Mouse (Mus musculus): ENCODE measurements around the gene Shisa7. TPM values are rescaled to one million over a fixed set of nuclear protein-coding genes. Genes with fewer than 3 reads are reported as not detected.
"Not testable (repeated sequence)": the region's sequence is repeated elsewhere in the genome, so short reads cannot be mapped to it uniquely, and the experiment has no call there.

Gene Shisa7
- polyA plus RNA-seq, 1 experiment: 14.1 TPM

- no peak for DNase-seq
- Histone ChIP-seq H3K4me1 (ENCODE audit: control insufficient read depth, insufficient read depth, low read length) (peaks cover 33% of the 10 kb centered on the region), H3K27me3 (replicated peaks; ENCODE audit: control insufficient read depth, insufficient read depth, low read length) (no peaks in the 10 kb centered on the region), H3K36me3 (ENCODE audit: control insufficient read depth, insufficient read depth, low read length) (no peaks in the 10 kb centered on the region), H3K4me3 (ENCODE audit: insufficient read depth, low read depth, low read length) (peak overlapping the region; percentile 70), H3K27ac (ENCODE audit: insufficient read depth, low read depth, low read length) (peak overlapping the region; percentile 81)
- WGBS: 29% methylated on average over 10 of the region's 10 CpGs
- TF ChIP-seq POLR2A (IDR thresholded peaks at IDR 0.05; ENCODE audit: low read depth, low read length): no peak
- no peak for TF ChIP-seq CTCF (conservative IDR thresholded peaks at IDR 0.05; ENCODE audit: insufficient read depth, insufficient read length, low read depth, low read length)
Measured at GRCm38 (mm10) chr7:4866631-4867180, 22.2 kb upstream of the Shisa7 start.

DNA sequence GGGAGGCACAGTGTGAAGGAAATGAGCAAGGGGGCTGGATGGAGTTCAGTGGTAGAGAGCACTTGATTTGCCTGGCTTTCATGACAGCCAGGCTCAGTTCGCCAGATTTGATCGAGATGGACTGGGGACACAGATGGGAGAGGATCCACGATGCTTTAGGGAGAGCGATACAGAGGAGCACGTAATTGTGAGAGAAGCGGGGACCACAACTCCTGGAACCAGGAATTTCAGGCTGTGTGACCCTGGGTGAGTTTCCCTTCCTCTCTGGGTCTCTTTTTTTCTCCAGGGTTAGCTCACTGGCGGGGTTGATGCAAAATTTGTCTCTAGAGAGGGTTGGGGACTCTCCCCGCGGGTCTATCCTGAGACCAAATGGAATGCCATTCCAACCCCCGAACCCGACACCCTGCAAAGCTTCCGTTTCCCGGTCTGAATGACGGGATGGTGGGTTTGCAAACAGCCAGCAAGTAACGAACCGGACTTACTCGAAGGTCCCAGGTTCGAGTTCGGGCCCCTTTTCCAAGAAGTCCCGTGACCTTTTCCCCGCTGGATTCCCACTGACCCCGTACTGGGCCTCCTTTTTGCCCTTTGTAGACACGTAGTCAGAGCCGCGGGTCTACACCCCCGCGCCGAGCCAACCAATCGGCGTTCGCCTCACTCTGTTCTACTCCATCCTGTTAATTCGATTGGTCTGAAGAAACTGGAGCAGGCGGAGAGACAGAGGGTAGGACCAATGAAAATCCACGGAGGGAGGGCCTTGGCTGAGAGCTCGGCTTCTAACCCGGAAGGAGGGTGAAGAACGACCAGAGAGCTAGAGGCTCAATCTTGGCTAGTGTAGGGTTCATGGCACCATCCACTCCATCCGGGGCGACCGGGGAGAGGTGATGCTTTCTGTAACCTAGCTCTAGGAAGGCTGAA lies 21.3 kb upstream of the Shisa7 start:
- DNase-seq: peak; percentile 99
- WGBS: 5% methylated on average over 40 of the region's 40 CpGs
- H3K27ac ChIP-seq (ENCODE audit: insufficient read depth, low read depth, low read length): peak overlapping the region; percentile 87
- H3K4me3 ChIP-seq (ENCODE audit: insufficient read depth, low read depth, low read length): peak overlapping the region; percentile 70
- H3K36me3 ChIP-seq (ENCODE audit: control insufficient read depth, insufficient read depth, low read length): no peaks in the 10 kb centered on the region
- H3K27me3 ChIP-seq (replicated peaks; ENCODE audit: control insufficient read depth, insufficient read depth, low read length): no peaks in the 10 kb centered on the region
- TF ChIP-seq CTCF (conservative IDR thresholded peaks at IDR 0.05; ENCODE audit: insufficient read depth, insufficient read length, low read depth, low read length): no peak
- peak; percentile 92 for TF ChIP-seq POLR2A (IDR thresholded peaks at IDR 0.05; ENCODE audit: low read depth, low read length)
- H3K4me1 ChIP-seq (ENCODE audit: control insufficient read depth, insufficient read depth, low read length): peaks cover 33% of the 10 kb centered on the region

DNA sequence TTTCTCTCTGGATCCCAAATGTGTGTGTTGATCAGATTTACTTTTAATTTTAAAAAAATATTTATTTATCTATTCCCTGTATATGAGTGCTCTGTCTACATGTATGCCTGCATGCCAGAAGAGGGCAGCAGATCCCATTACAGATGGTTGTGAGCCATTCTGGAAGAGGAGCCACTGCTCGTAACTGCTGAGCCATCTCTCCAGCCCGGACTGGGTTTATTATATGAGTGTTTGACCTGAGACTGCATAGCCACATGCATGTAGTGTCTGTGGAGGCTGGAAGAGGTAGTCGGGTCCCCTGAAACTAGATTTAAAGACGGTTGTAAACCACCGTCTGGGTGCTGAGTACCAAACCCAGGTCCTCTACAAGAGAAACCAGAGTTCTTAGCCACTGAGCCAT lies 20.6 kb upstream of the Shisa7 start:
- Histone ChIP-seq H3K4me3 (ENCODE audit: insufficient read depth, low read depth, low read length) (peak overlapping the region; percentile 65), H3K27ac (ENCODE audit: insufficient read depth, low read depth, low read length) (peak overlapping the region; percentile 87), H3K36me3 (ENCODE audit: control insufficient read depth, insufficient read depth, low read length) (no peaks in the 10 kb centered on the region), H3K27me3 (replicated peaks; ENCODE audit: control insufficient read depth, insufficient read depth, low read length) (no peaks in the 10 kb centered on the region), H3K4me1 (ENCODE audit: control insufficient read depth, insufficient read depth, low read length) (peaks cover 40% of the 10 kb centered on the region)
- DNase-seq: peak; percentile 80
- WGBS: 62% methylated on average over 5 of the region's 5 CpGs
- TF ChIP-seq POLR2A (IDR thresholded peaks at IDR 0.05; ENCODE audit: low read depth, low read length): no peak
- TF ChIP-seq CTCF (conservative IDR thresholded peaks at IDR 0.05; ENCODE audit: insufficient read depth, insufficient read length, low read depth, low read length): peak; percentile 58

DNA sequence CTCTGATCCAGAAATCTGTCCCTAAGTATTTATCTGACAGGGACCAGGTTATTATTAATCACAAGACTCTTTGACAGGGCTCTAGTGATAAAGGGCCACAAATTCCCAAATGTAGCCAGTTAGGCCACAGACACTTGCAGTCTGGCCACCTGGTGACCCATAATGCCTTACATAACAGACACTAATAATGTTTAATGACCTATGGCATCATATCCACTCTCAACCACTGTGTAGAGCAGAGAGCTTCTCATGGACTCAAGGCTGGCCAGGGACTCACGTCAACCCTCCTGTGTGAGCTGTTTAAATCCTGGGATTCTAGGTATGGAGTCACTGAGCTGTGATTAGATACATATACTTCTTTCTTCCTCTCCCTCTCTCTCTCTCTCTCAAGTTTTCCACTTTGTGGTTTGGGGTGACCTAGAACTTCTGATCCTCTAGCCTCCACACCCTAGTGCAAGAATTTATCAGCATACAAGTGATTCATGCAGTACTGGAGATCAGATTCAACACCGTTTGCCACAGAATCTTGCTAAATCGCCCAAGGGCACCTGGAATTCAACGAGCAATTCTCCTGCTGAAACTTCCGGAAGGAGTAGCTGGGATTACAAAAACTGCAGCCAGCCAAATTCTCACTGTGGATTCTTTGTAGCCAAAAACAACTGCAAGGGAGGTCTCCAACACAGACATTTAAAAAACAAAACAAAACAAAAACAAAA lies 19.8 kb upstream of the Shisa7 start:
- TF ChIP-seq CTCF (conservative IDR thresholded peaks at IDR 0.05; ENCODE audit: insufficient read depth, insufficient read length, low read depth, low read length) (no peak), POLR2A (IDR thresholded peaks at IDR 0.05; ENCODE audit: low read depth, low read length) (no peak)
- no peak for DNase-seq
- peak overlapping the region; percentile 100 for H3K27ac ChIP-seq (ENCODE audit: insufficient read depth, low read depth, low read length)
- H3K4me1 ChIP-seq (ENCODE audit: control insufficient read depth, insufficient read depth, low read length): peaks cover 45% of the 10 kb centered on the region
- no peaks in the 10 kb centered on the region for H3K36me3 ChIP-seq (ENCODE audit: control insufficient read depth, insufficient read depth, low read length)
- H3K4me3 ChIP-seq (ENCODE audit: insufficient read depth, low read depth, low read length): no peak overlapping the region
- WGBS: 59% methylated on average over 5 of the region's 5 CpGs
- no peaks in the 10 kb centered on the region for H3K27me3 ChIP-seq (replicated peaks; ENCODE audit: control insufficient read depth, insufficient read depth, low read length)

DNA sequence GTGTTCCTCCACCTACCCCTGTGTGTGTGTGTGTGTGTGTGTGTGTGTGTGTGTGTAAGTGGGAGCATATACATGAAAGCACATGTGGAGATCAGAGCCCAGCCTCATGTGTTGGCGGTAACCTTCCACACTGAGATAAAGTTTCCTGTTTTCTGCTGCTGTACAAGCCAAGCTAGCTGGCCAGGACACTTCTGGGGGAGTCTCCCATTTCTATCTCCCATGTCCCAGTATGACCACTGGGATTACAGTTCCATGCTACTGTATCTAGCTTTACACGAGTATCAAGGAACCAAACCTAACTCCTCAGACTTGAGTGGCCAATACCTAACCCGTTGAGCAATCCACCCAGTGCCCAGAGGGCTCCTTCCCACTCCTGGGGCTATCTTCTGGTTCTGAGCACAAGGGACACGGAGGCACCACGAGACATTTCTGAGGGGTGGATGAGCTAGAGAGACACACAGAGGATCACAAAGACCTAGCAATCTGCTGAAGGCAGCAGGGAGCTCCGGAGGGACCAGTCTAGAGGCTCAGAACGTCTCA lies 19.1 kb upstream of the Shisa7 start:
- peak overlapping the region; percentile 100 for H3K27ac ChIP-seq (ENCODE audit: insufficient read depth, low read depth, low read length)
- no peak for DNase-seq
- TF ChIP-seq POLR2A (IDR thresholded peaks at IDR 0.05; ENCODE audit: low read depth, low read length) (no peak), CTCF (conservative IDR thresholded peaks at IDR 0.05; ENCODE audit: insufficient read depth, insufficient read length, low read depth, low read length) (no peak)
- no peaks in the 10 kb centered on the region for H3K27me3 ChIP-seq (replicated peaks; ENCODE audit: control insufficient read depth, insufficient read depth, low read length)
- WGBS: 70% methylated on average over 7 of the region's 7 CpGs
- H3K4me1 ChIP-seq (ENCODE audit: control insufficient read depth, insufficient read depth, low read length): peaks cover 45% of the 10 kb centered on the region
- H3K4me3 ChIP-seq (ENCODE audit: insufficient read depth, low read depth, low read length): no peak overlapping the region
- no peaks in the 10 kb centered on the region for H3K36me3 ChIP-seq (ENCODE audit: control insufficient read depth, insufficient read depth, low read length)

GRCm38 (mm10) chr7:4863041-4863440 lies 18.5 kb upstream of the Shisa7 start:
- peak overlapping the region; percentile 100 for H3K27ac ChIP-seq (ENCODE audit: insufficient read depth, low read depth, low read length)

DNA sequence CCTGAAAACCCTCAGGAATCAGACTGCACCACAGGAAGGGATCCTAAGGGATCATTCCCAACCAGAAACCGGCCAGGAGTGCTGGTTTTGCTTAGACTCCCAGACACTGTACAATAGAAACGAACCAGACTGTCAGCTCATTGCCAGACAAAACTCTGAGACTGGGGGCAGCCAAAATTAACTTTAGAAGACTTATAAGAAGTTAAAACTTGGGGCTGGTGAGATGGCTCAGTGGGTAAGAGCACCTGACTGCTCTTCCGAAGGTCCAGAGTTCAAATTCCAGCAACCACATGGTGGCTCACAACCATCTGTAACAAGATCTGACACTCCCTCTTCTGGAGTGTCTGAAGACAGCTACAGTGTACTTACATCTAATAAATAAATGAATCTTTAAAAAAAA lies 16.4 kb upstream of the Shisa7 start:
- DNase-seq: peak; percentile 81
- H3K4me3 ChIP-seq (ENCODE audit: insufficient read depth, low read depth, low read length); H3K36me3 ChIP-seq (ENCODE audit: control insufficient read depth, insufficient read depth, low read length); H3K27me3 ChIP-seq (replicated peaks; ENCODE audit: control insufficient read depth, insufficient read depth, low read length): not testable (repeated sequence)
- 54% methylated on average over 3 of the region's 3 CpGs for WGBS
- peak overlapping the region; percentile 98 for H3K27ac ChIP-seq (ENCODE audit: insufficient read depth, low read depth, low read length)
- H3K4me1 ChIP-seq (ENCODE audit: control insufficient read depth, insufficient read depth, low read length): peaks cover 37% of the 10 kb centered on the region

More at GRCm38 (mm10) chr7:4863041-4863440, 18.5 kb upstream of the Shisa7 start:
- DNase-seq: peak; percentile 96
- Histone ChIP-seq H3K27me3 (replicated peaks; ENCODE audit: control insufficient read depth, insufficient read depth, low read length) (no peaks in the 10 kb centered on the region), H3K36me3 (ENCODE audit: control insufficient read depth, insufficient read depth, low read length) (no peaks in the 10 kb centered on the region), H3K4me1 (ENCODE audit: control insufficient read depth, insufficient read depth, low read length) (peaks cover 45% of the 10 kb centered on the region), H3K4me3 (ENCODE audit: insufficient read depth, low read depth, low read length) (no peak overlapping the region)
- WGBS: 0% methylated on average over 1 of the region's 1 CpGs
- TF ChIP-seq POLR2A (IDR thresholded peaks at IDR 0.05; ENCODE audit: low read depth, low read length) (no peak), CTCF (conservative IDR thresholded peaks at IDR 0.05; ENCODE audit: insufficient read depth, insufficient read length, low read depth, low read length) (no peak)

Measured in kidney, adult 2 months (tissue).